Mouse (Mus musculus): ENCODE measurements around the gene Rbm17.

DNA sequence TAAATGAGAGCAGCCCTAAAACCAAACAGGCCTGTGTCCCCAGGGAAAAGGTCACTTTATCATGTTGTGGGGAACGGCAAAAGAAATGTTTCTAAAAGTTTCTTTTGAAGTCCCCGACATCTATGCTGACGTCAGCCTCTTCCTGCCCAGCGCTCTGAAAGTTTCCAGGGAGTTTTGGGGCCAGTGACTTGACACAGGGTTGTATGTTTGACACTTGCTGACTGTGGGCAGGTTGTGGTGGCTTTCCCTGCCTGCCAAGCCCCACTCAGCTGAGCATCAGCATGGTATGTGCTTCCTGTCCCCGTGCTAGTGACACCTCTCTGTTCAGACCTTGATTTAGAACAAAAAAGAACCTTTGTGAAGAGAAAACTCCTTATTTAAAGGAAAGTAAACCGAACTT, 49.4 kb upstream of the Rbm17 start:
- no peak for TF ChIP-seq CTCF (IDR thresholded peaks at IDR 0.05; ENCODE audit: low read depth)
- TF ChIP-seq EP300 (IDR thresholded peaks at IDR 0.05; ENCODE audit: low read depth): no peak
